Mouse (Mus musculus): ENCODE data around the gene Ssr1. TPM values are rescaled to one million over a fixed set of nuclear protein-coding genes. Genes with fewer than 3 reads are reported as not detected.

Gene Ssr1
- polyA plus RNA-seq (2012; rRNA removed), result 19.9 and 22.9 TPM in 2 replicates

DNA sequence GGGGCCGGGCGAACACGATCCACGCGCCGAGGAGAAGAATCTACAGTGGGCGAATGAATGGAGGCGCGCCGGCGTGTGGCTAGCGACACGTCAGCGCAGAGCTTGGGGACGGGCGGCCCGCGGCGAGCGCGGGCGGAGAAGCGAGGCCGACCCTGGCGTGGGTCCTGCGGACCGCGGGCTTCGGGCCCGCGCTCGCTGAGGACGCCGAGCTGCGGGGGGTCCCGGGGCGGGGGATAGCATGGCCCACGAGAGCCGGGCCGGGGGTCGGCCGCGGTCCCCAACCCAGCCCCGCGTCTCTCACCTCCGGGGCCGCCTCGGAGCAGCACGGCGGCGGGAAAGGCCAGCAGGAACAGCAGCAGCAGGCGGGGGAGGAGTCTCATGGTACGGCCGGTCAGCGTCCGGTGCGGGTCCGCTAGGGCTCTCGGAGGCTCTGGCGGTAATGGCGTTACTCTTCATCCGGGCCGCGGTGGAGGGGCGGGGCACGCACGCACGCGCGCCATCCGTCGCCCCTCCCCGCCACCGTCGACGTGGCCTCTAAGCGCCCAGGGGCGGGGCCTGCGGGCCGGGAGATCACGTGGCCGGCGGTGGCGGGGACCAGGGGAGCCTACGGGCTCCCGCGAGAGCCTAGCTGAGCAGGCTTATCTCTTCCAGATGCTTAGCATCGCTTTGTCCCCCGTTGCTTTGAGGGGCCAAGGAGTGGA is at the start of gene Ssr1:
Gene Ssr1 (minus strand): TSS at position 514 of the 701 bp plus-strand sequence.

DNA sequence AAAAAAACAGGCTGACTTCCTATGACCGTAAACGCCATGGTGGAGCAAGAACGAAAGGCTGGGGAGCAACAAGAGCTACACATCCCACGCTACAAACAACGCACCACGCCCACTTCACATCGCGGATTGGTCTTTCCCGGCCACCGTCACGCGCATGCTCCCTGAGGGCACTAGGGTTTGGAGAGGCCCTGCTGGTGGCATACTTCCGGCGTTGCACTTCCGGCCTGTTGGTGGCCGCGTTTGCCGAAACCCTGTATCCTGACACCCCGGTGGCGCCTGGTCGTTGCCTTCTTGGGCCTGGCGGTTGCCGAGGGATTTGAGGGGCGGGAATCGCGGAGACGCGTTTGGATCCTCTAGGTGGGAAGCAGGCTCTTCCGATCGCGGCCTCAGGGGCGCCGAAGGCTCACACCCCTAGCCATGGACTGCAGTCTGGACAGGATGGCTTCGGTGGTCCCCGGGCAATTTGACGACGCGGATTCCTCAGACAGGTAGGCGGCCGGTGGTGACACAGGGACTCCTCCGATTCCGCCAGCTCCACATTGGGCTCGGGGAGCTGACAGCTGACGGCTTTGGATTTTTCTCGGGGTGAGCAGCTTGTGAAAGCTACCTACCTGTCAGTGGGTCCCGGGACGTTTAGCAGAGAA is 43.1 kb upstream of the Ssr1 start, which contains the start of gene Cage1:
Gene Cage1 (minus strand): TSS at position 26 of the 644 bp plus-strand sequence.

DNA sequence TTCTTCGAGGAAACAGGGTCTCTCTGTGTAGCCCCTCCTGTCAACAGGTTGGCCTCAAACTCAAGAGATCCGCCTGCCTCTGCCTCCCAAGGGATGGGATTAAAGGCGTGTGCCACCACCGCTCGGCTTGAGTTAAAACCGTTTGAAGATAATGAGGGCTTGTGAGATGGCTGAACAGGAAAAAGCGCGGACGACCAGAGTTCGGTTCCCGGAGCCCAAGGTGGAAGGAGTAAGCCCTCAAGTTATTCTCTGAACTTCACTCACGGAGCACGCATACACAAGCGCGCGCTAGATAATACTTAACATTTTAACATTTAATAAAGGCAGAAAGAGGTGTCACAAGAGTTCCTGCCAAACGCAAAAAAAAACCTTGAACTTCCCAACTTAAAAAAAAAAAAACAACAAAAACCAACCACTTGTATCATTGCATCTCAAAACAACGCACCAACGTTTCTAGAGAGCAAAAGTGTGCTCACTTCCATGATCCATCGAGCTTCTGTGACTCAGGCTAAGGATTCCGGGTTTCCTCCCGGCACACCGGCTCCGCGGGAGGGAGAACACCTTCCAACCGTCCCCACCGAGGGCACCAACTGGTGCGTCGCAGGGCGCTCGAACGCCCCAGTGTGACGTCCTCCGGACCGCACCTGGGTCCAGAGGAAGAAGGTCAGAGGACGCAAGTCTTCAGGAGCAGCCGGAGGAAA is 42.5 kb upstream of the Ssr1 start, which contains the start of gene Riok1:
Gene Riok1 (plus strand): TSS at position 653 of the 701 bp plus-strand sequence.

Other genes starting within 250 kb of the Ssr1 start
- gene Rreb1, start 215.8 kb downstream of the Ssr1 start, polyA plus RNA-seq (2012; rRNA removed), result 6.1 and 9.3 TPM in 2 replicates
- gene Riok1, start 42.8 kb upstream of the Ssr1 start, polyA plus RNA-seq (2012; rRNA removed), result 70.4 and 73.9 TPM in 2 replicates
- 1.0 and 1.2 TPM in 2 replicates for gene Cage1, start 42.9 kb upstream of the Ssr1 start, polyA plus RNA-seq (2012; rRNA removed)
- 0.44 and 3.2 TPM in 2 replicates for gene Dsp, start 157.1 kb upstream of the Ssr1 start, polyA plus RNA-seq (2012; rRNA removed)
- 54.5 and 56.4 TPM in 2 replicates for gene Snrnp48, start 210.7 kb upstream of the Ssr1 start, polyA plus RNA-seq (2012; rRNA removed)